Mouse (Mus musculus) R1 (cell line): Measurements from ENCODE around the gene Cpz.

Experiments used
- DNase-seq: peaks from one replicate; pipeline ENCODE4 v3.0.0-alpha.2; 2018; ENCODE audit warnings: low read depth, low spot score

Cpz gene

GRCm38 (mm10) chr5:35525469-35526123 lies at the start of gene Cpz:
Gene Cpz (minus strand): TSS chr5:35525698.
- DNase-seq, result peak; percentile 93

GRCm38 (mm10) chr5:35574653-35575599 lies 49.4 kb upstream of the Cpz start, which contains the start of gene Trmt44:
Gene Trmt44 (minus strand): TSS chr5:35575070.
- peak; percentile 92 for DNase-seq

GRCm38 (mm10) chr5:35571546-35571945 lies 46.0 kb upstream of the Cpz start:
- no peak for DNase-seq

- no peak for DNase-seq
Measured at GRCm38 (mm10) chr5:35566632-35567031, 41.1 kb upstream of the Cpz start.

- DNase-seq, result no peak
Measured at GRCm38 (mm10) chr5:35565217-35565616, 39.7 kb upstream of the Cpz start.

GRCm38 (mm10) chr5:35563449-35563848 lies 38.0 kb upstream of the Cpz start:
- peak; percentile 78 for DNase-seq

- DNase-seq, result no peak
Measured at GRCm38 (mm10) chr5:35562616-35563015, 37.1 kb upstream of the Cpz start.

- DNase-seq, result no peak
Measured at GRCm38 (mm10) chr5:35559447-35559846, 33.9 kb upstream of the Cpz start.

GRCm38 (mm10) chr5:35557946-35558621 lies 32.6 kb upstream of the Cpz start:
- DNase-seq, result peak; percentile 67

- no peak for DNase-seq
Measured at GRCm38 (mm10) chr5:35556393-35556792, 30.9 kb upstream of the Cpz start.

GRCm38 (mm10) chr5:35552838-35553539 lies 27.5 kb upstream of the Cpz start:
- no peak for DNase-seq

- no peak for DNase-seq
Measured at GRCm38 (mm10) chr5:35551855-35552837, 26.6 kb upstream of the Cpz start.

- no peak for DNase-seq
Measured at GRCm38 (mm10) chr5:35546127-35546526, 20.6 kb upstream of the Cpz start.

- DNase-seq, result no peak
Measured at GRCm38 (mm10) chr5:35541059-35541790, 15.7 kb upstream of the Cpz start.

- no peak for DNase-seq
Measured at GRCm38 (mm10) chr5:35540555-35540954, 15.1 kb upstream of the Cpz start.

GRCm38 (mm10) chr5:35539576-35539975 lies 14.1 kb upstream of the Cpz start:
- no peak for DNase-seq

- DNase-seq, result no peak
Measured at GRCm38 (mm10) chr5:35538022-35538421, 12.5 kb upstream of the Cpz start.

GRCm38 (mm10) chr5:35537474-35537873 lies 12.0 kb upstream of the Cpz start:
- no peak for DNase-seq

- DNase-seq, result peak; percentile 83
Measured at GRCm38 (mm10) chr5:35536271-35536670, 10.8 kb upstream of the Cpz start.

GRCm38 (mm10) chr5:35531586-35531985 lies 6.1 kb upstream of the Cpz start:
- peak; percentile 68 for DNase-seq
